ENCODE assay signal across 19 mouse cellular contexts in the genomic region with DNA sequence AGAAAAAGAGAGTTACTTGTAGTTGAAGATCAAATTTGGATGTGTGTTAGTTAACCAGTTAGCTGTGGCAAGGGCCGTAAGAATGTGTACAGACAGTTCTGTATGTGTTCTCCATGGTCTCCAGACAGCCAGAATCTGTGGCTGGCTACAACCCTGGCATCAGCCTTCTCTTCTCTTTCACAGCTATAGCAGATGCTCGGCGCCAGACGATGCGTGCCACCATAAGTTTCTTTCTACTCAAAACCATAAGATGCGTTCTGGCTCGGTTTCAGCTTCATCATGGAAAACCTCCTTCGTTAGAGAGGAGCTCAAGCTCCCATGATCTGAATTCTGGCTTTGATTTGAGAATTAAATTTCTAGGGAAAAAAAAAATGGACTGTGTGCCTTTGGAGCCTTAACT.
DNase-seq lines count a peak whose midpoint lies in the region; ATAC-seq and TF ChIP-seq lines count a peak whose summit lies in the region.
"Had no signal": no experiment of that assay in that cellular context is flagged by ENCODE, and none has a peak within 500 bp of the region (broad histone marks: within the 10 kb centered on the region; RNA-seq: fewer than 3 reads in every experiment).

No protein-coding gene starts in this region.

- H3K9me3 ChIP-seq in limb, embryonic 12.5 days: no peaks in the 10 kb centered on the region
- no peaks in the 10 kb centered on the region for H3K9me3 ChIP-seq in limb, embryonic 10.5 days (replicated peaks)
- no peaks in the 10 kb centered on the region for H3K9me3 ChIP-seq in hindbrain, postnatal 0 days (ENCODE audit: low read length)
- H3K9me3 ChIP-seq in midbrain, embryonic 11.5 days (ENCODE audit: control insufficient read depth, low read length): no peaks in the 10 kb centered on the region
- H3K9me3 ChIP-seq: embryonic facial prominence, embryonic 12.5 days; heart, embryonic 10.5 days; liver, embryonic 15.5 days; midbrain, embryonic 15.5 days had no signal

- 83% methylated on average over 8 of the region's 8 CpGs for WGBS in limb, embryonic 12.5 days
- 96% methylated on average over 8 of the region's 8 CpGs for WGBS in limb, embryonic 10.5 days
- 88% methylated on average over 8 of the region's 8 CpGs for WGBS in hindbrain, postnatal 0 days
- 95% methylated on average over 8 of the region's 8 CpGs for WGBS in midbrain, embryonic 11.5 days
- 73% methylated on average over 8 of the region's 8 CpGs for WGBS in cerebellum, adult 2 months

- H3K9ac ChIP-seq in limb, embryonic 12.5 days (replicated peaks): no peak overlapping the region
- no peak overlapping the region for H3K9ac ChIP-seq in hindbrain, postnatal 0 days (replicated peaks; ENCODE audit: low read length)
- H3K9ac ChIP-seq in midbrain, embryonic 11.5 days (ENCODE audit: low read length): no peak overlapping the region
- H3K9ac ChIP-seq: embryonic facial prominence, embryonic 12.5 days; liver, embryonic 15.5 days; midbrain, embryonic 15.5 days had no signal

- no peak for TF ChIP-seq CTCF in hindbrain, postnatal 0 days (IDR thresholded peaks at IDR 0.05; ENCODE audit: low read depth)
- no peak for TF ChIP-seq CTCF in cerebellum, adult 2 months (IDR thresholded peaks at IDR 0.05; ENCODE audit: borderline replicate concordance, insufficient read depth, low read depth, low read length)

- no peak overlapping the region for H3K4me2 ChIP-seq in limb, embryonic 12.5 days
- H3K4me2 ChIP-seq in hindbrain, postnatal 0 days (ENCODE audit: low read depth, low read length): no peak overlapping the region
- no peak overlapping the region for H3K4me2 ChIP-seq in midbrain, embryonic 11.5 days
- H3K4me2 ChIP-seq: embryonic facial prominence, embryonic 12.5 days; liver, embryonic 15.5 days; midbrain, embryonic 15.5 days had no signal

- peaks cover 7% of the 10 kb centered on the region; the same call in 1 of the 2 replicates for H3K4me1 ChIP-seq in limb, embryonic 12.5 days (replicated peaks)
- peaks cover 7% of the 10 kb centered on the region; the same call in 1 of the 2 replicates for H3K4me1 ChIP-seq in limb, embryonic 10.5 days
- no peaks in the 10 kb centered on the region for H3K4me1 ChIP-seq in hindbrain, postnatal 0 days (ENCODE audit: insufficient read depth, low read length)
- H3K4me1 ChIP-seq in midbrain, embryonic 11.5 days (ENCODE audit: control insufficient read depth, insufficient read depth, low read length): no peaks in the 10 kb centered on the region
- H3K4me1 ChIP-seq in cerebellum, adult 2 months (ENCODE audit: control insufficient read depth, insufficient read depth, low read length): no peaks in the 10 kb centered on the region
- H3K4me1 ChIP-seq: embryonic facial prominence, embryonic 12.5 days; heart, embryonic 10.5 days; liver, embryonic 15.5 days; midbrain, embryonic 15.5 days had no signal

- H3K27ac ChIP-seq in limb, embryonic 12.5 days: 0 out of 2 replicates have a peak overlapping the region, but pooled peaks have one; percentile 23
- H3K27ac ChIP-seq in limb, embryonic 10.5 days: no peak overlapping the region
- H3K27ac ChIP-seq in hindbrain, postnatal 0 days: no peak overlapping the region
- H3K27ac ChIP-seq in midbrain, embryonic 11.5 days (ENCODE audit: low read depth, low read length): no peak overlapping the region
- no peak overlapping the region for H3K27ac ChIP-seq in cerebellum, adult 2 months (ENCODE audit: insufficient read depth, low read length)
- H3K27ac ChIP-seq: embryonic facial prominence, embryonic 12.5 days; heart, embryonic 10.5 days; liver, embryonic 15.5 days; midbrain, embryonic 15.5 days had no signal

- H3K36me3 ChIP-seq in limb, embryonic 12.5 days: no peaks in the 10 kb centered on the region
- no peaks in the 10 kb centered on the region for H3K36me3 ChIP-seq in limb, embryonic 10.5 days
- no peaks in the 10 kb centered on the region for H3K36me3 ChIP-seq in hindbrain, postnatal 0 days (ENCODE audit: insufficient read depth, low read length)
- no peaks in the 10 kb centered on the region for H3K36me3 ChIP-seq in midbrain, embryonic 11.5 days (ENCODE audit: control insufficient read depth, insufficient read depth, low read length)
- H3K36me3 ChIP-seq: embryonic facial prominence, embryonic 12.5 days; heart, embryonic 10.5 days; liver, embryonic 15.5 days; midbrain, embryonic 15.5 days had no signal

- no peak overlapping the region for H3K4me3 ChIP-seq in limb, embryonic 12.5 days (replicated peaks)
- no peak overlapping the region for H3K4me3 ChIP-seq in limb, embryonic 10.5 days
- no peak overlapping the region for H3K4me3 ChIP-seq in hindbrain, postnatal 0 days (ENCODE audit: low read length)
- no peak overlapping the region for H3K4me3 ChIP-seq in midbrain, embryonic 11.5 days (ENCODE audit: low read depth, low read length)
- no peak overlapping the region for H3K4me3 ChIP-seq in cerebellum, adult 2 months (replicated peaks; ENCODE audit: insufficient read depth, low read depth, low read length)
- H3K4me3 ChIP-seq: embryonic facial prominence, embryonic 12.5 days; heart, embryonic 10.5 days; liver, embryonic 15.5 days; midbrain, embryonic 15.5 days had no signal

- ATAC-seq in limb, embryonic 12.5 days (ENCODE audit: insufficient number of reproducible peaks, insufficient read depth, low FRiP score, low TSS enrichment, low read depth): no peak
- ATAC-seq in hindbrain, postnatal 0 days: no peak
- no peak for ATAC-seq in midbrain, embryonic 11.5 days (ENCODE audit: low FRiP score)
- ATAC-seq: intestine, embryonic 16.5 days; midbrain, embryonic 15.5 days had no signal

- no peak for DNase-seq in limb, embryonic 10.5 days (ENCODE audit: low spot score)
- peak; percentile 54 for DNase-seq in layer of hippocampus, adult 9-11 months
- peak; percentile 5 to 33 for DNase-seq in left cerebral cortex, postnatal 36 days (ENCODE audit: low spot score in 2 of 2)
- DNase-seq in hindbrain, postnatal 0 days (ENCODE audit: low spot score): no peak
- DNase-seq in midbrain, embryonic 11.5 days (ENCODE audit: low spot score, missing footprints): no peak
- DNase-seq in cerebellum, adult 2 months: no peak
- DNase-seq in heart, postnatal 10 days: no peak
- DNase-seq: adrenal gland, postnatal 36 days; B cell, adult 2 months; cerebellum, adult 18-20 months; kidney, postnatal 4 days; lung, postnatal 4 days; thymus, postnatal 25 days had no signal

- no peaks in the 10 kb centered on the region for H3K27me3 ChIP-seq in limb, embryonic 12.5 days
- H3K27me3 ChIP-seq in limb, embryonic 10.5 days (ENCODE audit: low read depth, poor library complexity, severe bottlenecking): no peaks in the 10 kb centered on the region
- no peaks in the 10 kb centered on the region for H3K27me3 ChIP-seq in hindbrain, postnatal 0 days (ENCODE audit: insufficient read depth, low read length)
- H3K27me3 ChIP-seq in midbrain, embryonic 11.5 days (ENCODE audit: control insufficient read depth, insufficient read depth, low read length): no peaks in the 10 kb centered on the region
- no peaks in the 10 kb centered on the region for H3K27me3 ChIP-seq in cerebellum, adult 2 months (ENCODE audit: control insufficient read depth, insufficient read depth, low read length)
- H3K27me3 ChIP-seq: embryonic facial prominence, embryonic 12.5 days; liver, embryonic 15.5 days; midbrain, embryonic 15.5 days had no signal

- intact Hi-C loops in left cerebral cortex, postnatal 36 days (cut with DNase I): no loop called here
- intact Hi-C loops in heart, postnatal 10 days (cut with DNase I): no loop called here

- no peak for TF ChIP-seq POLR2A in cerebellum, adult 2 months (IDR thresholded peaks at IDR 0.05; ENCODE audit: borderline replicate concordance, insufficient read depth, low read length)

Comparison
In these comparisons a context has a peak if more than half of its experiments do, and no peak if none do; other contexts are left out.
1. DNase-seq: peak in layer of hippocampus, adult 9-11 months (single experiment) and left cerebral cortex, postnatal 36 days (2 of 2); none in limb, embryonic 10.5 days (single experiment), hindbrain, postnatal 0 days (single experiment), midbrain, embryonic 11.5 days (single experiment), cerebellum, adult 2 months (0 of 2) and heart, postnatal 10 days (0 of 2).